24 mouse cellular contexts compared by ENCODE assay signal in genomic region chr6:51556562-51556961, GRCm38 (mm10).
"Had no signal": no experiment of that assay in that cellular context is flagged by ENCODE, and none has a peak within 500 bp of the region (broad histone marks: within the 10 kb centered on the region; RNA-seq: fewer than 3 reads in every experiment).

No protein-coding gene starts in this region.

- H3K27ac ChIP-seq: heart, adult 2 months; heart, embryonic 13.5 days; heart, embryonic 15.5 days; hindbrain, embryonic 13.5 days; hindbrain, embryonic 15.5 days; hindbrain, postnatal 0 days; layer of hippocampus, adult 2 months; left cerebral cortex, adult 2 months; limb, embryonic 10.5 days; limb, embryonic 12.5 days; liver, embryonic 13.5 days had no signal

- H3K9me3 ChIP-seq: heart, embryonic 13.5 days; heart, embryonic 15.5 days; hindbrain, embryonic 13.5 days; hindbrain, embryonic 15.5 days; limb, embryonic 10.5 days; limb, embryonic 12.5 days; liver, embryonic 13.5 days had no signal

- H3K4me2 ChIP-seq: heart, embryonic 11.5 days; heart, embryonic 13.5 days; heart, embryonic 15.5 days; hindbrain, embryonic 13.5 days; hindbrain, embryonic 15.5 days; limb, embryonic 12.5 days; liver, embryonic 11.5 days; liver, embryonic 13.5 days had no signal

- H3K9ac ChIP-seq: heart, embryonic 13.5 days; heart, embryonic 15.5 days; hindbrain, embryonic 13.5 days; hindbrain, embryonic 15.5 days; limb, embryonic 12.5 days; liver, embryonic 13.5 days had no signal

- ATAC-seq: hindbrain, postnatal 0 days; intestine, postnatal 0 days had no signal

- H3K4me1 ChIP-seq: heart, embryonic 15.5 days; hindbrain, embryonic 13.5 days; hindbrain, embryonic 15.5 days; limb, embryonic 10.5 days; limb, embryonic 12.5 days had no signal

- H3K36me3 ChIP-seq: heart, embryonic 15.5 days; hindbrain, embryonic 13.5 days; hindbrain, embryonic 15.5 days; limb, embryonic 10.5 days; limb, embryonic 12.5 days; liver, embryonic 13.5 days had no signal

- DNase-seq: gastrocnemius, postnatal 10 days; gastrocnemius, postnatal 25 days; heart, adult 11 months; heart, adult 2 months; heart, postnatal 14 days; heart, postnatal 36 days; kidney, adult 18-20 months; kidney, adult 8-10 months; kidney, postnatal 10 days; kidney, postnatal 25 days; liver; liver, embryonic 13.5 days had no signal

- H3K27me3 ChIP-seq: heart, embryonic 13.5 days; heart, embryonic 15.5 days; hindbrain, embryonic 13.5 days; hindbrain, embryonic 15.5 days; limb, embryonic 12.5 days; liver, embryonic 13.5 days had no signal

- H3K4me3 ChIP-seq: heart, adult 2 months; heart, embryonic 13.5 days; heart, embryonic 15.5 days; hindbrain, embryonic 13.5 days; hindbrain, embryonic 15.5 days; layer of hippocampus, adult 2 months; left cerebral cortex, adult 2 months; limb, embryonic 10.5 days; limb, embryonic 12.5 days; liver, embryonic 13.5 days had no signal
